Mouse (Mus musculus) c-Kit-positive CD71-positive TER-119-negative erythroid progenitor cells, embryonic 14.5 days (primary cell): ENCODE measurements around the gene Pde11a.
A peak's percentile ranks its signal among the peaks of the same experiment; 100 is the strongest.

Experiments
- DNase-seq: peaks from one replicate; pipeline ENCODE4 v3.0.0-alpha.2; 2013; ENCODE audit warnings: low read depth

Gene Pde11a

GRCm38 (mm10) chr2:76052897-76053505 is 285.6 kb downstream of the Pde11a start:
- DNase-seq: no peak

GRCm38 (mm10) chr2:76051385-76051784 is 287.2 kb downstream of the Pde11a start:
- no peak for DNase-seq

- DNase-seq: no peak
Measured at GRCm38 (mm10) chr2:76050911-76051310, 287.7 kb downstream of the Pde11a start.

GRCm38 (mm10) chr2:76050092-76050491 is 288.5 kb downstream of the Pde11a start:
- DNase-seq: no peak

GRCm38 (mm10) chr2:76049529-76049928 is 289.0 kb downstream of the Pde11a start:
- no peak for DNase-seq

GRCm38 (mm10) chr2:76047740-76048139 is 290.8 kb downstream of the Pde11a start:
- DNase-seq: no peak

- peak; percentile 6 for DNase-seq
Measured at GRCm38 (mm10) chr2:76042210-76042609, 296.4 kb downstream of the Pde11a start.

- DNase-seq: no peak
Measured at GRCm38 (mm10) chr2:76040116-76040515, 298.5 kb downstream of the Pde11a start.

GRCm38 (mm10) chr2:76030080-76030479 is 308.5 kb downstream of the Pde11a start:
- no peak for DNase-seq

GRCm38 (mm10) chr2:76029081-76029901 is 309.3 kb downstream of the Pde11a start:
- DNase-seq: no peak

GRCm38 (mm10) chr2:76016890-76017289 is 321.7 kb downstream of the Pde11a start:
- no peak for DNase-seq

GRCm38 (mm10) chr2:76016136-76016535 is 322.4 kb downstream of the Pde11a start:
- no peak for DNase-seq

- DNase-seq: no peak
Measured at GRCm38 (mm10) chr2:76015460-76015859, 323.1 kb downstream of the Pde11a start.

GRCm38 (mm10) chr2:76014659-76015058 is 323.9 kb downstream of the Pde11a start:
- DNase-seq: no peak

GRCm38 (mm10) chr2:76006194-76006593 is 332.4 kb downstream of the Pde11a start:
- no peak for DNase-seq

GRCm38 (mm10) chr2:76002899-76003298 is 335.7 kb downstream of the Pde11a start:
- no peak for DNase-seq

- DNase-seq: peak; percentile 34
Measured at GRCm38 (mm10) chr2:76001392-76001791, 337.2 kb downstream of the Pde11a start.

- DNase-seq: no peak
Measured at GRCm38 (mm10) chr2:75999636-76000035, 338.9 kb downstream of the Pde11a start.

- DNase-seq: no peak
Measured at GRCm38 (mm10) chr2:75998692-75999091, 339.9 kb downstream of the Pde11a start.

GRCm38 (mm10) chr2:75997726-75998125 is 340.8 kb downstream of the Pde11a start:
- no peak for DNase-seq

- no peak for DNase-seq
Measured at GRCm38 (mm10) chr2:75994841-75995240, 343.7 kb downstream of the Pde11a start.

- no peak for DNase-seq
Measured at GRCm38 (mm10) chr2:75991581-75992205, 346.9 kb downstream of the Pde11a start.
